ENCODE assay signal across 8 mouse cellular contexts in the genomic region with DNA sequence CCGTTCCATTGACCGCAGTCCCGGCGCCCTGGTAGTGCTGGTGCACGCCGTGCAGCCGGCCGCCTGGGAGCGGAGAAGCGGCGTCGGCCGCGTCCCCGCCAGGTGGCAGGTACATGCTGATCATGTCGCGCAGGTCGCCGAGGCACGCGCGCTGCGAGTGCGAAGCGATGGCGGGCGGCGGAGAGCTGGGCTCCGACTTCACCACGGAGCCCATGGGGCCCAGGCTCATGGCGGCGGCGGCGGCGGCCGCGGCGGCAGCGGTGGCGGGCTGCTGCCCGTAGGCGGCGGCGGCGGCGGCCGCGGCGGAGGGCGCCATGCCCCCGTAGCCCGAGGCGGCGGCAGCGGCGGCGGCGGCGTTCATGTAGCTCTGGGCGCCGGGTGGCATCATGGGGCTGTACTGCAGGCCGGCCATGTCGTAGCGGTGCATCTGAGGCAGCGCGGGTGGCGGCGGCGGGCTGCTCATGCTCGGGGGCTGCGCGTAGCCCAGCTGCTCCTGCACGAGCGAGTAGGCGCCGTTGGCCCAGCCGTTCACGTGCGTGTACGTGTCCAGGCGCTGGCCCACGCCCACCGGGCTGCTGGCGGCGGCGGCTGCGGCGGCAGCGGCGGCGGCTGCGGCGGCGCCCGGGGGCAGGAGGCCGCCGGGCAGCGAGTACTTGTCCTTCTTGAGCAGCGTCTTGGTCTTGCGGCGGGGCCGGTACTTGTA. TPM values are rescaled to one million over a fixed set of nuclear protein-coding genes. Genes with fewer than 3 reads are reported as not detected.
DNase-seq lines count a peak whose midpoint lies in the region; ATAC-seq and TF ChIP-seq lines count a peak whose summit lies in the region.
"Had no signal": no experiment of that assay in that cellular context is flagged by ENCODE, and none has a peak within 500 bp of the region (broad histone marks: within the 10 kb centered on the region; RNA-seq: fewer than 3 reads in every experiment).

No protein-coding gene starts in this region.

- no peak overlapping the region for H3K9ac ChIP-seq in embryonic facial prominence, embryonic 12.5 days
- no peak overlapping the region for H3K9ac ChIP-seq in intestine, postnatal 0 days (ENCODE audit: low read depth, low read length)
- H3K9ac ChIP-seq in midbrain, embryonic 16.5 days (ENCODE audit: low read depth, low read length) = peak overlapping the region; percentile 69

- no peak overlapping the region for H3K27ac ChIP-seq in cerebellum, adult 2 months (ENCODE audit: insufficient read depth, low read length)
- H3K27ac ChIP-seq in embryonic facial prominence, embryonic 12.5 days = no peak overlapping the region
- H3K27ac ChIP-seq in intestine, postnatal 0 days (ENCODE audit: low read depth, low read length) = no peak overlapping the region
- peak overlapping the region; percentile 47; the same call in 1 of the 2 replicates for H3K27ac ChIP-seq in midbrain, embryonic 16.5 days (ENCODE audit: low read length)

- DNase-seq in layer of hippocampus, postnatal 10 days (ENCODE audit: low spot score in 2 of 2) = peak; percentile 28 to 47
- no peak for DNase-seq in layer of hippocampus, postnatal 25 days (ENCODE audit: extremely low spot score in 1 of 2, low spot score in 1 of 2)
- DNase-seq in cerebellum, adult 2 months = peak; percentile 13 to 25
- no peak for DNase-seq in spleen, adult 18-20 months

- no peak for TF ChIP-seq CTCF in cerebellum, adult 2 months (IDR thresholded peaks at IDR 0.05; ENCODE audit: borderline replicate concordance, insufficient read depth, low read depth, low read length)
- peak; percentile 18; the same call in 1 of the 2 replicates for TF ChIP-seq CTCF in intestine, postnatal 0 days (IDR thresholded peaks at IDR 0.05; ENCODE audit: low read depth)

- no peak for TF ChIP-seq POLR2A in cerebellum, adult 2 months (IDR thresholded peaks at IDR 0.05; ENCODE audit: borderline replicate concordance, insufficient read depth, low read length)

- peak; percentile 76; the same call in 1 of the 2 replicates for ATAC-seq in embryonic facial prominence, embryonic 12.5 days (ENCODE audit: insufficient number of reproducible peaks, insufficient read depth, low FRiP score, low TSS enrichment)
- no peak; the same call in 1 of the 2 replicates for ATAC-seq in intestine, postnatal 0 days
- peak; percentile 79 for ATAC-seq in midbrain, embryonic 16.5 days

- H3K36me3 ChIP-seq in embryonic facial prominence, embryonic 12.5 days = no peaks in the 10 kb centered on the region
- H3K36me3 ChIP-seq in intestine, postnatal 0 days (ENCODE audit: control insufficient read depth, insufficient read depth) = no peaks in the 10 kb centered on the region
- no peaks in the 10 kb centered on the region for H3K36me3 ChIP-seq in midbrain, embryonic 16.5 days (ENCODE audit: control insufficient read depth, insufficient read depth, low read length)

- H3K4me1 ChIP-seq in cerebellum, adult 2 months (ENCODE audit: control insufficient read depth, insufficient read depth, low read length) = no peaks in the 10 kb centered on the region
- H3K4me1 ChIP-seq in embryonic facial prominence, embryonic 12.5 days = no peaks in the 10 kb centered on the region
- no peaks in the 10 kb centered on the region for H3K4me1 ChIP-seq in intestine, postnatal 0 days (replicated peaks; ENCODE audit: control insufficient read depth, insufficient read depth, low read length)
- peaks cover 11% of the 10 kb centered on the region for H3K4me1 ChIP-seq in midbrain, embryonic 16.5 days (ENCODE audit: control insufficient read depth, insufficient read depth, low read length)

- peak overlapping the region; percentile 62 for H3K4me2 ChIP-seq in embryonic facial prominence, embryonic 12.5 days (replicated peaks)
- H3K4me2 ChIP-seq in intestine, postnatal 0 days (replicated peaks; ENCODE audit: low read depth) = peak overlapping the region; percentile 70
- H3K4me2 ChIP-seq in midbrain, embryonic 16.5 days (ENCODE audit: low read length) = peak overlapping the region; percentile 66

- H3K9me3 ChIP-seq in embryonic facial prominence, embryonic 12.5 days = no peaks in the 10 kb centered on the region
- H3K9me3 ChIP-seq in intestine, postnatal 0 days (ENCODE audit: control insufficient read depth) = no peaks in the 10 kb centered on the region
- H3K9me3 ChIP-seq in midbrain, embryonic 16.5 days (replicated peaks; ENCODE audit: control insufficient read depth, low read length, poor library complexity, severe bottlenecking) = no peaks in the 10 kb centered on the region

- H3K4me3 ChIP-seq in cerebellum, adult 2 months (replicated peaks; ENCODE audit: insufficient read depth, low read depth, low read length) = peak overlapping the region; percentile 49
- H3K4me3 ChIP-seq in embryonic facial prominence, embryonic 12.5 days = peak overlapping the region; percentile 41
- H3K4me3 ChIP-seq in intestine, postnatal 0 days (ENCODE audit: low read depth, low read length) = peak overlapping the region; percentile 40
- peak overlapping the region; percentile 56 for H3K4me3 ChIP-seq in midbrain, embryonic 16.5 days (ENCODE audit: low read depth, low read length)

- WGBS in cerebellum, adult 2 months = 13% methylated on average over 37 of the region's 102 CpGs
- WGBS in embryonic facial prominence, embryonic 12.5 days = 25% methylated on average over 51 of the region's 102 CpGs
- 27% methylated on average over 56 of the region's 102 CpGs for WGBS in intestine, postnatal 0 days
- WGBS in midbrain, embryonic 16.5 days = 17% methylated on average over 61 of the region's 102 CpGs

- H3K27me3 ChIP-seq in cerebellum, adult 2 months (ENCODE audit: control insufficient read depth, insufficient read depth, low read length) = peaks cover 8% of the 10 kb centered on the region; the same call in 1 of the 2 replicates
- peaks cover 55% of the 10 kb centered on the region for H3K27me3 ChIP-seq in embryonic facial prominence, embryonic 12.5 days
- peaks cover 55% of the 10 kb centered on the region for H3K27me3 ChIP-seq in intestine, postnatal 0 days (replicated peaks; ENCODE audit: control insufficient read depth, insufficient read depth, low read length)
- H3K27me3 ChIP-seq in midbrain, embryonic 16.5 days (ENCODE audit: control insufficient read depth, insufficient read depth, low read depth, low read length) = no peaks in the 10 kb centered on the region

RNA-seq across cellular contexts. Expression of gene Sox3, which starts 1.0 kb away (rescaled TPM):
- total RNA-seq in layer of hippocampus, postnatal 10 days (2021) = 1 to 10 TPM; 6.1 to 7.4 TPM
- total RNA-seq in layer of hippocampus, postnatal 25 days (2021) = 1 to 10 TPM; 2.2 TPM
- polyA plus RNA-seq in cerebellum, adult 2 months (2012; rRNA removed) = 1.1 and 1.3 TPM in 2 replicates
- 0.47 and 0.74 TPM in 2 replicates for polyA plus RNA-seq in embryonic facial prominence, embryonic 12.5 days (2016; fragmentation: Nextera tagmentation; extraction: Ambion mirVana)
- 0.07 and 0.10 TPM in 2 replicates for polyA plus RNA-seq in intestine, postnatal 0 days (2015; fragmentation: Nextera tagmentation; extraction: Ambion mirVana)
- polyA plus RNA-seq in midbrain, embryonic 16.5 days (2015; fragmentation: Nextera tagmentation; extraction: Ambion mirVana) = 0.74 and 1.1 TPM in 2 replicates
- total RNA-seq: neutrophil, adult 5-6 weeks had no signal

Comparison
In these comparisons a context has a peak if more than half of its experiments do, and no peak if none do; other contexts are left out.
1. DNase-seq: peak in layer of hippocampus, postnatal 10 days (2 of 2) and cerebellum, adult 2 months (2 of 2); none in layer of hippocampus, postnatal 25 days (0 of 2) and spleen, adult 18-20 months (0 of 2).
2. Peak in every context shown above with its lines, with median percentiles within 50 percentile points of each other: H3K4me3 ChIP-seq and H3K4me2 ChIP-seq.